Mouse (Mus musculus) intestine, embryonic 16.5 days (tissue): ENCODE data around the gene Antxr1. TPM values are rescaled to one million over a fixed set of nuclear protein-coding genes. Genes with fewer than 3 reads are reported as not detected.

Experiments
- ATAC-seq: fragments of 200-750 bp; cut with Nextera tagmentation; 2 replicates; pipeline ENCODE4 v1.8.0; 2017; ENCODE audit warnings: moderate TSS enrichment, moderate library complexity
- H3K27ac ChIP-seq: fragments of 300-500 bp; sonication (generic); 2 replicates; pipeline ENCODE4 v1.5.1; 2014; ENCODE audit warnings: mild to moderate bottlenecking, low read length
- H3K27me3 ChIP-seq: fragments of 300-500 bp; sonication (generic); replicated peaks from 2 replicates; pipeline ENCODE4 v1.6.1; 2014; ENCODE audit warnings: low read length, control low read depth, mixed read lengths; ENCODE audit not compliant: control insufficient read depth, insufficient read depth
- H3K36me3 ChIP-seq: fragments of 300-500 bp; sonication (generic); 2 replicates; pipeline ENCODE4 v1.6.1; 2014; ENCODE audit warnings: low read length, control low read depth; ENCODE audit not compliant: control insufficient read depth, insufficient read depth
- H3K4me1 ChIP-seq: fragments of 300-500 bp; sonication (generic); 2 replicates; pipeline ENCODE4 v1.6.1; 2014; ENCODE audit warnings: low read length, control low read depth, mixed read lengths; ENCODE audit not compliant: control insufficient read depth, insufficient read depth
- H3K4me2 ChIP-seq: fragments of 300-500 bp; sonication (generic); 2 replicates; pipeline ENCODE4 v1.6.1; 2014; ENCODE audit warnings: low read depth, low read length, control low read depth
- H3K4me3 ChIP-seq: fragments of 300-500 bp; sonication (generic); 2 replicates; pipeline ENCODE4 v1.5.1; 2014; ENCODE audit warnings: mild to moderate bottlenecking, low read length
- H3K9ac ChIP-seq: fragments of 300-500 bp; sonication (generic); 2 replicates; pipeline ENCODE4 v1.6.1; 2014; ENCODE audit warnings: low read depth, low read length
- H3K9me3 ChIP-seq: fragments of 300-500 bp; sonication (generic); 2 replicates; pipeline ENCODE4 v1.6.1; 2016; ENCODE audit warnings: low read length, control low read depth; ENCODE audit not compliant: control insufficient read depth
- WGBS: fragments of 180-500 bp; shearing (Covaris S2); extraction: QIAGEN DNeasy Blood & Tissue Kit; methylation state at CpG from one replicate; pipeline ENCODE4 v1.1.7; 2014; 5-methylcytosine and 5-hydroxymethylcytosine counted together
- polyA plus RNA-seq: library from polyadenylated mRNA; unstranded; fragments of >200 nt; fragmentation: Nextera tagmentation; extraction: Ambion mirVana; gene quantifications from 2 replicates; pipeline ENCODE4 v1.2.1, GENCODE M21; 2015

Antxr1 gene
- polyA plus RNA-seq, 1 experiment from 2014 or later: 3.9 TPM

- 58% methylated on average over 13 of the region's 13 CpGs for WGBS
- Histone ChIP-seq H3K36me3 (no peaks in the 10 kb centered on the region), H3K27me3 (no peaks in the 10 kb centered on the region), H3K9me3 (no peaks in the 10 kb centered on the region), H3K4me2 (no peak overlapping the region), H3K27ac (no peak overlapping the region), H3K4me3 (no peak overlapping the region), H3K9ac (no peak overlapping the region), H3K4me1 (no peaks in the 10 kb centered on the region)
- ATAC-seq: no peak
Measured at GRCm38 (mm10) chr6:87219061-87219992, 116.3 kb downstream of the Antxr1 start.

GRCm38 (mm10) chr6:87216114-87216591, 119.5 kb downstream of the Antxr1 start:
- H3K27me3 ChIP-seq: no peaks in the 10 kb centered on the region
- H3K4me1 ChIP-seq: no peaks in the 10 kb centered on the region
- no peak overlapping the region for H3K9ac ChIP-seq
- H3K9me3 ChIP-seq: peaks cover 6% of the 10 kb centered on the region; the same call in 1 of the 2 replicates
- peaks cover 6% of the 10 kb centered on the region; the same call in 1 of the 2 replicates for H3K36me3 ChIP-seq
- H3K4me3 ChIP-seq: no peak overlapping the region
- WGBS: 70% methylated on average over 2 of the region's 2 CpGs
- H3K4me2 ChIP-seq: no peak overlapping the region
- ATAC-seq: no peak
- H3K27ac ChIP-seq: no peak overlapping the region

GRCm38 (mm10) chr6:87213262-87213661, 122.4 kb downstream of the Antxr1 start:
- H3K4me1 ChIP-seq: no peaks in the 10 kb centered on the region; the same call in 1 of the 2 replicates

GRCm38 (mm10) chr6:87211551-87211950, 124.1 kb downstream of the Antxr1 start:
- H3K4me1 ChIP-seq: peaks cover 4% of the 10 kb centered on the region; the same call in 1 of the 2 replicates
- 88% methylated on average over 3 of the region's 3 CpGs for WGBS
- no peak overlapping the region for H3K27ac ChIP-seq
- H3K4me2 ChIP-seq: no peak overlapping the region
- no peak for ATAC-seq
- peaks cover 6% of the 10 kb centered on the region; the same call in 1 of the 2 replicates for H3K36me3 ChIP-seq
- H3K9ac ChIP-seq: no peak overlapping the region
- H3K27me3 ChIP-seq: no peaks in the 10 kb centered on the region
- H3K4me3 ChIP-seq: no peak overlapping the region
- H3K9me3 ChIP-seq: peaks cover 6% of the 10 kb centered on the region; the same call in 1 of the 2 replicates

More at GRCm38 (mm10) chr6:87213262-87213661, 122.4 kb downstream of the Antxr1 start:
- 73% methylated on average over 7 of the region's 7 CpGs for WGBS
- no peak overlapping the region for H3K4me3 ChIP-seq
- no peaks in the 10 kb centered on the region for H3K27me3 ChIP-seq
- peaks cover 6% of the 10 kb centered on the region; the same call in 1 of the 2 replicates for H3K36me3 ChIP-seq
- no peak overlapping the region for H3K27ac ChIP-seq
- H3K9ac ChIP-seq: no peak overlapping the region
- peaks cover 6% of the 10 kb centered on the region; the same call in 1 of the 2 replicates for H3K9me3 ChIP-seq
- ATAC-seq: no peak
- H3K4me2 ChIP-seq: no peak overlapping the region

- Histone ChIP-seq H3K4me1 (peaks cover 4% of the 10 kb centered on the region; the same call in 1 of the 2 replicates), H3K9ac (no peak overlapping the region), H3K27ac (peak overlapping the region; percentile 36), H3K4me2 (no peak overlapping the region), H3K9me3 (peaks cover 6% of the 10 kb centered on the region; the same call in 1 of the 2 replicates), H3K36me3 (peaks cover 6% of the 10 kb centered on the region; the same call in 1 of the 2 replicates), H3K27me3 (no peaks in the 10 kb centered on the region), H3K4me3 (no peak overlapping the region)
- peak; percentile 28; the same call in 1 of the 2 replicates for ATAC-seq
- WGBS: 57% methylated on average over 13 of the region's 13 CpGs
Measured at GRCm38 (mm10) chr6:87207373-87207982, 128.1 kb downstream of the Antxr1 start.

GRCm38 (mm10) chr6:87206790-87207189, 128.8 kb downstream of the Antxr1 start:
- Histone ChIP-seq H3K4me3 (no peak overlapping the region), H3K4me1 (peaks cover 4% of the 10 kb centered on the region; the same call in 1 of the 2 replicates), H3K27ac (no peak overlapping the region), H3K36me3 (peaks cover 3% of the 10 kb centered on the region; the same call in 1 of the 2 replicates), H3K9ac (no peak overlapping the region), H3K9me3 (peaks cover 4% of the 10 kb centered on the region; the same call in 1 of the 2 replicates), H3K4me2 (no peak overlapping the region), H3K27me3 (no peaks in the 10 kb centered on the region)
- no peak for ATAC-seq
- WGBS: 90% methylated on average over 4 of the region's 4 CpGs

GRCm38 (mm10) chr6:87203467-87203866, 132.2 kb downstream of the Antxr1 start:
- no peak for ATAC-seq
- no peaks in the 10 kb centered on the region for H3K9me3 ChIP-seq
- H3K4me2 ChIP-seq: no peak overlapping the region
- H3K27ac ChIP-seq: no peak overlapping the region
- H3K27me3 ChIP-seq: no peaks in the 10 kb centered on the region
- H3K9ac ChIP-seq: no peak overlapping the region
- H3K4me3 ChIP-seq: no peak overlapping the region
- no peaks in the 10 kb centered on the region for H3K36me3 ChIP-seq
- H3K4me1 ChIP-seq: peaks cover 4% of the 10 kb centered on the region; the same call in 1 of the 2 replicates
- WGBS: 76% methylated on average over 4 of the region's 4 CpGs

GRCm38 (mm10) chr6:87203065-87203464, 132.6 kb downstream of the Antxr1 start:
- no peaks in the 10 kb centered on the region for H3K36me3 ChIP-seq
- no peaks in the 10 kb centered on the region for H3K9me3 ChIP-seq
- no peak overlapping the region for H3K4me2 ChIP-seq
- ATAC-seq: no peak
- no peaks in the 10 kb centered on the region for H3K27me3 ChIP-seq
- H3K27ac ChIP-seq: no peak overlapping the region
- no peak overlapping the region for H3K9ac ChIP-seq
- 66% methylated on average over 2 of the region's 2 CpGs for WGBS
- H3K4me1 ChIP-seq: peaks cover 4% of the 10 kb centered on the region; the same call in 1 of the 2 replicates
- H3K4me3 ChIP-seq: no peak overlapping the region

GRCm38 (mm10) chr6:87202048-87202605, 133.5 kb downstream of the Antxr1 start:
- Histone ChIP-seq H3K27ac (no peak overlapping the region), H3K9me3 (no peaks in the 10 kb centered on the region)
- no peak for ATAC-seq

More at GRCm38 (mm10) chr6:87202048-87202605, 133.5 kb downstream of the Antxr1 start:
- Histone ChIP-seq H3K27me3 (no peaks in the 10 kb centered on the region), H3K4me1 (no peaks in the 10 kb centered on the region), H3K36me3 (no peaks in the 10 kb centered on the region), H3K9ac (no peak overlapping the region), H3K4me2 (no peak overlapping the region), H3K4me3 (no peak overlapping the region)
- 84% methylated on average over 13 of the region's 13 CpGs for WGBS
